Mouse (Mus musculus) adrenal gland, postnatal 14 days (tissue): Measurements from ENCODE around the gene Cfap73. TPM values are rescaled to one million over a fixed set of nuclear protein-coding genes. Genes with fewer than 3 reads are reported as not detected.

Experiments used
- DNase-seq: peaks from one replicate; pipeline ENCODE4 v3.0.0; 2021; ENCODE audit warnings: mixed read lengths
- total RNA-seq: library from RNA; stranded (reverse); gene quantifications from 2 replicates; pipeline ENCODE4 v1.2.3, GENCODE M21; 2021

Cfap73 gene
- total RNA-seq, 1 experiment from 2014 or later = 0.63 TPM

DNA sequence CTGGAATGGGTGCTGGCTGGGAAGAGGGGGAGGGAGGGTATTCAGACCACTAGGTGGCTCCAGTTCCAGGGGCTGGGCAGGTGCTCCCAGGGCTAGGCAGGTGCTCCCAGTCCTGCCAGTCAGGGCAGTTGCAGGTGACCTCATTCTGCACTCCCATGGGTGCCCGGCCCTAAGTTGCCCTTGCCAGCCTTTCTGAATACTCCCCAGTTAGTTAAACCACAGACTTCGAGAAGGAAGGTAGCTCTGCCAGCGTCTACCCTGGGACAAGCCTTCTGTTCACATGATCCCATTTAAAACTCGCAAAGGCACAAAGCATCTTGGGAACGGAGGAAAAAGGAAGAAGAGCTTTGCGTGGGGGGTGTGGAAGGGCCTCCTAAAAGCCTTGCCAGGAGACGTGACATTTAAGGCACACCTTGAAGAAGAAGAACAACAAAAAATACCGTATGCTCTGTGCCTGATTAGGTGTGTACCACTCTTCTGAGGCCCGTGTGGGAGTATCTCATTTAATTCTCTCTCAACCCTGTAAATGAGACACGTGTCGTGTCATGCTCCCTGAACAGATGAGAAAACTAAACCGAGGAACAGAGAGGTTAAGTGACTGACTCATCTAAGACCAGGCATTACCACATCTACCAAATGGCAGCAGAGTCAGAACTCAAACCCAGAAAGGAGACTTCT lies 13.9 kb upstream of the Cfap73 start:
- DNase-seq = no peak

DNA sequence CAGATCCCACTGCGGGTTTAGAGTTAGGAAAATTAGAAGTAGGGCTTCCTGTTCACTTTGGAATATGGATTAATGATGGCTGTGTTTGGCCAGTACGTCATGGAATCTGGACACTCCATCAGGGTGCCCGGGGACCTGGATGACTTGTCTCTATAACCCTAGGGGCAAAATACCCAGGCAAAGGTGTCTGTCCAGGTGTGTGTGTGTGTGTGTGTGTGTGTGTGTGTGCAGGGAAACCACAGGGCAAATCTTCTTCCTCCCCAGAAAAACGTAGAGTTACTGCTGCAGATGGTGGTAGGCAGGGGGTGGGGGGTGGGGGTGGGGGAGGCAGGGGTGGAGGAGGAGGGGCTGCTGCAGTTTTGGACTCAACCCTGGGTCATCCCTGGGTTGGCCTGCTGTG lies 13.3 kb upstream of the Cfap73 start:
- no peak for DNase-seq

DNA sequence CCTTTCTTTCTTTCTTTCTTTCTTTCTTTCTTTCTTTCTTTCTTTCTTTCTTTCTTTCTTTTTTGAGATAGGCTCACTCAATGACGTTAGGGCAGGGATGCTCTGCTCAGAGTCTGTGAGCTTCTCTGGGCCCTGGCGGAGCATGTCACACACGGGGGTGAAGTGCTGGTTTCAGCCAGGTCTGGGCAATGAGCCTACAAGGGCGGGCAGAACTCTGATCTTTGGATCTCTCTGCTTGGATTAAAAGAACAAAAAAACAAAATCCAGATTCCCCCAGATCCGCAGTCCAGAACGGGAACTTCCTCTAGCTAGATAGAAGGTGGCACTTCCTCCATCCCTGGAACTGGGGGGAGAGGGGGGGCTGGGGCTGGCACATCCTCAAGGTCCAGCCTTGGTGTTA lies 11.8 kb upstream of the Cfap73 start:
- peak; percentile 71 for DNase-seq

DNA sequence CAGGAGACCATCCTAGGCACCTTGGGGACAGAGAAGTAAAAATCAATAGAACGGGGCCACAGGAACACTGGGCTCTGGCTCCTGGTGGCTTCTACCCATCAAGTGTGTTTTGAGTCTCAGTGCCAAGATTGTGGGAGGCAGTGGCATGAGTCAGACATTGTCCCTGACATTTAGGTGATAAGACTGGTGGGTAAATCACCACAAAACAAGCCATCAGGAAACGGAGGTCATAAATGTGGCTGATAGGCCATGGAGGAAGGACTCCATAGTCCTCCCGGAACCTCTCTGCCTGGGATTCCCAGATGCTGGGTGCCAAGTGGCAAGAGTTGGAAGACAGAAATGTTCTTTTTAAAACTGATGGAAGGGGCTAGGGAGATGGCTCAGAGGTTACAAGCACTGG lies 10.2 kb upstream of the Cfap73 start:
- peak; percentile 78 for DNase-seq

DNA sequence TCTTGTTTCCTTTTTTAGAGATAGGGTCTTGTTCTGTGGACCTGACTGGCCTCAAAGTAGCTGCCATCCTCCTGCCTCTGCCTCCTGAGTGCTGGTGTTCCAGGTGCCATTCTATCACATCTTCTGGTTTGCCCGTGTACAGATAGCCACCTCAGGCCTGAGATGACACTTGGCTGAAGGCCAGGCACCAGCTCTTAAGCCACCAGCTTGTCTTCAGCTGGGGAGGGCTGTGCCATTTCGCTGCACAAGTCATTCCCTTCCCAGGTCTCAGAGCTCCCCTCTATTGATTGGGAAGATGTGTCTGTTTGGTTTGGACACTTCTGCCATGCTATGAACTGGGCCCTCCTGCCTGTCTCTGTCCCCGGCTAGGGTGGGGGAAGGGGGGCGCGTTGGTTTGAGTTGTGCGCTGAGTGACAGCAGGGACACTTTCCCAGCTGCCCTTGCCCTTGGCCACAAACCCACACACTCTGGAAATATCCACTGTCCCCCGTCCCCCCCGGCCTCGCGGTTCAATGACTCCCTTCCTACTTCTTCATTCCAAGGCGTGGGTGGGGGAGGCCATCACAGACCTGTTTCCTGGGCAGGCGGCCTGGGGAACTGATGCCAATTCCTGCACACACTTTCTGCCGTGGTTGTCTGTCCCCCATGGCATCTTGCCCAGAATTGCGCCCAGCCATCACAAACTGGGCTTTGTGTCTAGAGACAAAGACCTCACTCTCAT lies 9.5 kb upstream of the Cfap73 start:
- peak; percentile 86 for DNase-seq

DNA sequence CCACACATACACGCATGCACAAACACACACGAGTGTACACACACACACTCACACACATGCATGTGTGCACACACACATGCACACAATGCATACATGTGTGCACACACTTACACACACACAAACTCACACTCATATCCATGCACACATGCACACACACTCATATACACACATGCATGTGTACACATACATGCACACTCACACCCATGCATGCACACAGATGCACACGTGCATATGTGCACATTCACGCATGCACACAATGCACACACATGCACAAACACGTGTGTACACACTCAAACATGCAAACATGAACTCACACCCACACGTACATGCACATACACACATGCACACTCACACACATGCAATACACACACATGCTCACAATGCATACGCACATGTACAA lies 6.1 kb upstream of the Cfap73 start:
- DNase-seq = no peak

DNA sequence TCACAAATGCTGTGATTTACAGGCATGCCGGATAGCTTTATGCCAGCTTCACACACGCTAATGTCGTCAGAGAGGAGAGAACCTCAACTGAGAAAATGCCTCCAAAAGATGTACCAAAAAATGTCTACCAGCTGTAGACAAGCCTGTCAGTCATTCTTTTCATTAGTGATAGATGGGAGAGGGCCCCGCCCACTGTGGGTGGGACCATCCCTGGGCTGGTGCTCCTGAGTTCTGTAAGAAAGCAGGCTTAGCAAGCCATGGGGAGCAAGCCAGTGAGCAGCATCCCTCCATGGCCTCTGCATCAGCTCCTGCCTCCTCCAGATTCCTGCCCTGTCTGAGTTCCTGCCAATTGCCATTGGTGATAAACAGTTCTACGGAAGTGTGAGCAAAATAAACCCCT lies 1.6 kb upstream of the Cfap73 start:
- no peak for DNase-seq

DNA sequence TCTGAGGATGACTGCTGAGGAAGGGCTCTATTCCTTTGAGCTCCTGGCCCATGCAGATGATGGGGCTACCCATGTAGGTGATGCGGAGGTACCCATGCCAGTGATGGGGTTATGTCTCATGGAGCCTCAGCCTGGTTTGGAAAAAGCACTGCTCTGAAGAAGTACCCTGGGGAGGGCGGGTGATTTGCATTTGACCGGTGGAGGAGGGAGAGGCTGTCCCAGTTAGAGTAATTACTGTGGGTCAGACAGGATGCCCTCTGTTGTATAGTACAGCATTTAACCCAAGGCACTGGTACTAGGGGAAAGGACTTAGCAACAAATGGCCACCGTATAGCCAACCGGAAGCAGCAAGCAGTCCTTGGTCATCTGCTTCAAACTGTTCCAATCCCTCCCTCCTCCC lies 825 bp upstream of the Cfap73 start:
- no peak for DNase-seq

DNA sequence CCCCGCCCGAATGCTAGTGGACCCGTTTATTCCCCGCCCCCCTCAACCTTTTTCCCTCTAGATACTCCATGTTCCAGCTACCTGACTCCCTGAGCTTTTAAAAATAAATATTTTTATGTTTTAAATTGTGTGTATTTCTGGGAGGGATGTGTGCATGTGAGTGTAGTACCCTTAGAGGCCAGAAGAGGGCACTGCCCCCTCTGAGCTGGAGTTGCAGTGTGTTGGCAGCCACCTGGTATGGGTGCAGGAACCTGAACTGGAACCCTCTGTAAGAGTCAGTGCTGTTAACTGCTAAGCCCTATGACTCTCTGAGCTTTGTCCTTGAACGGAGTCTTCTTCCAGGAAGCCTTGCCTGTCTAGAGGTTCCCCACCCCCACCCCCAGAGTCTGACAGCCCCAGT lies 2.1 kb downstream of the Cfap73 start:
- no peak for DNase-seq

DNA sequence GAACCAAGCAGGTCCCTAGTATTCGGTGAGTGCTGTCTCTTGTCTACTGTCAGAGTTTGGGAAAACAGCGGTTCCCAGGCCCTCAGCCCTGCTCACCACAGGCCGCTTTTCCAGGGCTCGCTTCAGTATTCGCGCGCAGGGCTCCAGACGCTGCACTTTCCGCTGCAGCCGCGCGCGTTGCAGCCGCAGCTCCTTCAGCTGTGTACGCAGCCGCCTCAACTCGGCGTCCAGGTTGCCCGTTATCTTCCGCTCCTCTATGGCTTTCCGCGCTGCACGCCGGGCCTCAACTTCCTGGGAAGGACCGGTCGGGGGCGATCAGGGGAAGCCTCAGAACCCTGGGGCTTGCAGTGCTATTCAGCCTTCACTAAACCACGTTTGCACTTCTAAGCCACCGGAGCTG lies 2.9 kb downstream of the Cfap73 start:
- peak; percentile 42 for DNase-seq

DNA sequence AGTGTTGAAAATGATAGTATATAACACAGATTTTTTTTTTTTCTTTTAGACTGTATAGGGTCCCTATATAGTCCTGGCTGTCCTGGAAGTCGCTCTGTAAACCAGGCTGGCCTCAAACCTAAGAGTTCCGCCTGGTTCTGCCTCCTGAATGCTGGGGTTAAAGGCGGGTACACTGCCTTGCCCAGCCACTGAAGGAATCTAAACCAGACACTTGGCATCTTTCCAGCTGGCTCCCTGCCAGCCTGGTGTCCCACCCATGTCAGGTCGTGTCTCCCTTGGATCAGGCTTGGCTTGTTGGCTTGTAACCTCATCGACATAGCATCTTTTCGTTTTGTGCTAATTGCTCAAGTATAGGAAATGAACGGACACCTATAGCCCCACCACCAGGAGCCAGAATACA lies 5.4 kb downstream of the Cfap73 start:
- DNase-seq = peak; percentile 53

DNA sequence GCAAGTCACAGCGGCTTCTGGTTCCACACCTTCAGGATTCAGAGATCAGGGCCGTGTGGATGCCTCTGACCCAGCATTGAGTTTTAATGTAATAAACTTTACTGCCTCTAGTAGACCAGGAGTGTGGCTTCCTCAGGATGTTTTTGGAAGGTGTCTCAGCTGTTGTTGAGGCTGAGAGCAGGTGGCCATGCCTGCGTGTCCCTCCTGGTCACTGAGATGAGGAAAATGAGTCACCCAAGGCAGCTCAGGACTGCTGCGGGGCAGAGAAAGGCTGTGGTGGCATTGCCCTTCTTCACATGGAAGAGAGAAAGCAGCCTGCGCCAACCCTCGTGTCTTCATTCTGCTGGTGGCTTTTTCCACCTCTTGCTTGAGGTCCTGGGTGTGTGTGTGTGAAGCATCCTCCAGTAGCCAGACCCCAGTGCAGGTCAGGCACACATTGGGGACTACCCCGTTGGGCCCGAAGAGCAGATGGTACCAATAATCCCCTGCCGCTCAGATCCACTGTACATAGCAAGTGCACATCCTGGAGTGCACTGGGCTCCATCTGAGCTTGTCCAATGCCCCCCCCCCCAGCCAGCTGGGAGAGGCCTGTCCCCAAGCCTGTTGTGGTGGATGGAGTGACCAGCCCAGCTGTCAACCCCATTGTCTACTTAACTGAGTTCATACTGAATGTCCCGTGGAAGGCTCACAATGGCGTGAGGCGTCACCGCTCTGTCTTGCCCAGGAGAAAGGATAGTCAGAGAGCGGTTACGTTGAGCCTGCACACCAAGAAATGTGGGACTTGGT lies 6.3 kb downstream of the Cfap73 start:
- no peak for DNase-seq

DNA sequence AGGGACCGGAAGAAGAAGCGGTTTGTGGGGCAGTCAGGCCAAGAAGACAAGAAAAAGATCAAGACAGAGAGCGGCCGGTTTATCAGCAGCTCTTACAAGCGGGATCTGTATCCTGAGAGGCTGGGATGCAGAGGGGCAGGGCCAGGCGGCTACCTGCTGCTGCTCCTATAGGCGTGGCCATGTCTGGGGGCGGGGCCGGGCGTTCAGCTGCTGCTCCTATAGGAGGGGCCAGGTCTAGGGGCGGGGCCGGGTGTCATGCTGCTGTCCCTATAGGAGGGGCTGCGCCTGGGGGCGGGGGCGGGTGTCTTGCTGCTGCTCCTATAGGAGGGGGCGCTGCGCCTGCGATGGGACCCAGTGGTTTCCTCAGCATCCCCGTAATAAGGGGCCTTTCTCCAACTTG lies 7.6 kb downstream of the Cfap73 start:
- DNase-seq = peak; percentile 66

DNA sequence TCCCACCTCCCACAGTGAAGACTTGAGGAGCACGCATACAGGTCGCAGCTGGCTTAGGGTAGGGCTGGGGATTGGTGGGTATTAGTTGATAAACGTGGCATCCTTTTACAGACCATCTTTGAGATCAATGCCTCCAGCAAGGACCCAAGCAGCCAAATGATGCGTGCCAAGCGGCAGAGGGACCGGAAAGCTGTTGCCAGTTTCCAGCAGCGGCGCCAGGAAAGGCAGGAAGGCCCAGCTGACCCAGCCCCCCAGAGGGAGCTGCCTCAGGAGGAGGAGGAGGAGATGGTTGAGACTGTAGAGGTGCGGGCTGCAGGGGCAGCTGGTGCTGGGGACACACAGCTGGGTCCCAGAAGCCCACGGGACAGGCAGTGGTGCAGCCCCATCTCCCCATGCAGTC lies 9.6 kb downstream of the Cfap73 start:
- no peak for DNase-seq

DNA sequence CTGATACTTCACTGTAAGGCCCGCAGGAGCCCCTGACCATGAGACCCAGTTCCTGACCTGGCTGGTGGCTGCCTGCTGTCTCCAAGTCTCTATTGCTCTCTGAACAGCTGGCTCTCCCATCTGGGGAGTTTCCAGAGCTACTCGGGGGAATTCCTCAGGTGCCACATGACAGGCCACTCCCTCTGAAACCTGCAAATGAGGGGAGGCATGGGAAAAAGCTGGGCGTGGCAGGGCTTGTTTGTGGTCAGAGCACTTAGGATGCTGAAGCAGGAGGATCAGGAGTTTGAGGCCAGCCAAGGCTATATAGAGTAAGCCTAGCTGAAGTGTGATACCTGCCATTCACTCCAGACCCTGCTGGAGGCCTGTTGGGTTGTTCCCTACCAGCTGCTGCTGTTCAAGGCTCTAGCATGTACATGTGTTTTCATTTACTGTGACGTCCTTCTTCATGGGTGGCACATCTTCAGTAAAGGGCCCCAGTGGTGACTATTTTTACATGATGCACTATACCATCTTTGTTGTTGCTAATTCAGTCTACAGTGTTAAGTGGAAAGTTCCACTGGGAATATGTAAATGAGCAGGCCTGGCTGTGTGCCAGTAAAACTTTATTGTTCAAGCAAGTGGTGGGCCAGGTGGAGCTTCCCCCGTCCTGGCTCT lies 11.7 kb downstream of the Cfap73 start:
- DNase-seq = no peak

DNA sequence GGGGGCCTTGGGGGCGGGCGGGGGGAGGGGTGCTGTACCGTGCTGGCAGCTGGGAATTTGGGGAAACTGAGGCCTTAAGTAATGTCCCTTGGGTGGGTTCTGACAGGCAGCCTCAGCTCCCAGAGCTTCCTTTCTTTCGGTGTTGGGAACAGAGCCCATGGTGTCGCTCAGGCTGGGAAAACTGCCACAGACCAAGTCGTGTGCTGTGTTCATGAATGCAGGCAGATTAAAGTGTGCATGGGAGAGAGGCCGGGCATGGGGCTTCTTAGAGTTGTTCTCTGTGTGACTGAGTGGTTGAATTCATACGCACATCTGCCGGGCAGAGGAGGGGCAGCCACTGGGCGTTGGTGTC lies 12.2 kb downstream of the Cfap73 start:
- no peak for DNase-seq

DNA sequence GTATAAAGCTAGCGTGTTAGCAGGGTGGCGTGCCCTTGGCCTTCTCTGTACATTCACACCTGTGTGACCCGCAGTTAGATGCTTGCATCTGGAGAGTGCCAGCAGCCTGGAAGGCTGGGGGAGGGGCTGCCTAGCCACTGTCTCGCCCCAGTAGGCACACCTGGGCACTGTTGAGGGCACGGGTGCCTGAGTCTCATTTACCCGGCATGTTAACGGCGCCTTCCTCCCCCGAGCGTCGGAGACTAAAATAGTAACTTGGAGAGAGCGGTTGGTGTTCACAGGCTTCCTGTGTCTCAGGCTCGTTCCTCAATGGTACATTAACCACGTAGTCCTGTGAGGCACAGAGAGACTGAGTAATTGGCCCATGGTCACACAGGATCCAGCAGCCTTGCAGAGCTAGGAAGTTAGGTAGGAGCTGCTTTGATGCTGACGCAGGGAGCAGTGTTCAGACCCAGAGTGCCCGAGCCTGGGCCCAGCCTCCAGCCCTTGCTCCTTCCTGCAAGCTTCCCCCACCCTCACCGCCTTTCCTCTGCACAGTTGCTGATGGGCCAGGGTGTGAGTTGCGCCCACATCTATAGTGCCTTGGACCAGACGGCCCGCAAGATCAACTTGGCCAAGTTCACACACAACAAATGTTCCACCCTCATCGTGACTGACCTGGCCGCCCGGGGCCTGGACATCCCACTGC lies 12.8 kb downstream of the Cfap73 start:
- DNase-seq = no peak

DNA sequence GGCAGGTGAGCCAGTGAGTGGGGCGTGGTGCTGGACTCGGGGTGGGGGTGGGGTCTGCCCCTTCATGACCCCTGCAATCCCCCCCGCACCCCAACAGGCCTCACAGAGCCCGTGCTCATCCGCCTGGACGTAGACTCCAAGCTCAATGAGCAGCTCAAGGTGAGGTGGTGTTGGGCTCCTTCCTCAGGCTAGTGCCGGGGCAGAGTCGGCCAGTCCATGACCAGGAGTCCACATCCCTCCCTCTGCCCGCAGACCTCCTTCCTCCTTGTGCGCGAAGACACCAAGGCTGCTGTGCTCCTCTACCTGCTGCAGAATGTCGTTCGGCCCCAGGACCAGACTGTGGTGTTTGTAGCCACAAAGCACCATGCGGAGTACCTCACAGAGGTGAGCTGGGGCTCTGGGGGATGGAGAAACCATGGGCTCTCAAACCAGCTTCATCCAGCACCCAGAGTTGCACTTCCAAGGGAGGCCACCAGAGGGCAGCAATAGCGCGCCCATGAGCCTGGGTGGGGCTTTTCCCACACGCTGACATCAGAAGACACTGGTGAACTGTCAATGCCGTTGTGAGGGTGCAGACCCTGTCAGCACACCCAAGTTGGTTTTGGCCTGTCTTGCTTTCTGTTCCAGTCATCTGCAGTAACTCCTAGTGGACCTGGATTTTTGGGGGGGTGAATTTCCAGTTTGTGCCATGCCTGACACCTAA lies 13.5 kb downstream of the Cfap73 start:
- DNase-seq = peak; percentile 90

DNA sequence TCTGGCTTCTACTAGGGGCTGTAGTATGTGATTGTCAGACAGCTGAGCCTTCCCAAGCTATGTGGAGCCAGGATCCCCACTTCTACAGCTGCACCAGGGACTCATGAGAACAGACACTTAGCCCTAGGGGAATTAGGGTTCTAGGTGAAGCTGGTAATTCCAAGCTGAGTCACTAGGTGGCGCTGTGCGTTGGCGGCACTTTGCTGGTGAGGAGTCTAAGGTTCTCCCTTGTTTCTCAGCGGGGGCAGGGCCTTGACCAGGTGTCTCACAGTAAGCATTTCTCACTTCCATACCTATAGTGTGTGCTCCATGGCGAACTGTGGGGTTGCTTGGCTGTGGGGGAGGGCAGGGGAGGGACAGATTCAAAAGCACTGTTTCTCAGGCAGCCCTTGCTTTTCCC lies 14.8 kb downstream of the Cfap73 start:
- peak; percentile 75 for DNase-seq

DNA sequence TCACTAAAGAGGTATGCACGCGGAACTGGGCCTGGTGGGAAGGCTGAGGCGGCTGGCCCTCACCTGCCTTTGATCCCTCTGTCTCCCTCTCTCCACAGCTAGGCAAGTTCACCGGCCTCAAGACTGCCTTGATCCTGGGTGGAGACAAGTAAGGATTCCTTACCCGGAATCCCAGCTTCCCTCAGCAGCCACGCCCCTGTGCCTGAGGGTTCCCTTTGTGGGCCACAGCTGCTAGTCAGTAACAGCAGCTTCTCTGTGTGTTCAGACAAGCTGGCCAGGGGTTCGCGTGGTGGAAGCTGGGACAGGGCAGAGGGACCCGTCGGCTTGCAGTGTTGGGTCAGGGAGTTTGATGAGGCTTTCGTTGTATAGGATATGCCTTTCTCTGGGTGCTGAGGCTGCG lies 15.3 kb downstream of the Cfap73 start:
- no peak for DNase-seq

DNA sequence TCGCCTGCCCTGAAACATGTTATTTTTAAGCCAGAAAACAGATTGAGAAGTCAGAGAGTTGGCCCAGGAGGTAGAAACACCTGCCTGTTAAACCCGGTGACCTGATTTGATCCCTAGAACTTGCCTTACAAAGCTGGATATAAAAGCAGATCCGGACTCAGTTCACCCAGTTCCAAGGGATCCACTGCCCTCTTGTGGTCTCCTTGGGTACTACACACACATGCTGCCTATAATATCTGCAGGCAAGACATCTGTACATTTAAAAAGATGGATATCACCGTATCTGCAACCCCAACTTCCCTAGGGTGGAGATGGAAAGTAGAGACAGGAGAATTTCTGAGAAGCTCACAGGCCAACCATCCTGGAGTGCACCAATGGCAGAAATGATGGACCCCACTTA lies 18.1 kb downstream of the Cfap73 start:
- peak; percentile 55 for DNase-seq
